Mouse (Mus musculus) thymus, postnatal 4 days (tissue): ENCODE results near the gene Fbh1.

Experiments used
- DNase-seq: peaks from one replicate; pipeline ENCODE4 v3.0.0; 2021

Gene Fbh1

DNA sequence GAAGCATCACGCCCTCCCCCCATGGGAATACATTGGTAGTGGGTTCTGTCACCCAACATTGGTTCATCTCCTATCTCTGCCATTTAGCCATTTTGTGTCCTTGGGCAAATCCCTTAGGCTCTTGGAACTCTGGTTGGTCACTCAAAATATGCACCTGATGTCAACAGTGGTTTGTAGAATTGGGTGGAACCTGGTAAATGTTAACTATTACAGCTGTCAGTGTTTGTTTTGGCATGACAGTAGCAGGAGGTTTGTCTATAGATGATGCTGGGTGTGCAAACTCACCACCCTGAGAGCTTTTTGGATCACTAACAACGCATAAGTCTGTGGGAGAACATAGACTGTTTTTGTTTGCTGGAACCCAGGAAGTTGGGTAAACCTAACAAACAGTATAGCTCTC is 58.8 kb downstream of the Fbh1 start:
- no peak for DNase-seq

- DNase-seq = no peak
These were observed 62.8 kb downstream of the Fbh1 start for GRCm38 (mm10) chr2:11714535-11714934.

DNA sequence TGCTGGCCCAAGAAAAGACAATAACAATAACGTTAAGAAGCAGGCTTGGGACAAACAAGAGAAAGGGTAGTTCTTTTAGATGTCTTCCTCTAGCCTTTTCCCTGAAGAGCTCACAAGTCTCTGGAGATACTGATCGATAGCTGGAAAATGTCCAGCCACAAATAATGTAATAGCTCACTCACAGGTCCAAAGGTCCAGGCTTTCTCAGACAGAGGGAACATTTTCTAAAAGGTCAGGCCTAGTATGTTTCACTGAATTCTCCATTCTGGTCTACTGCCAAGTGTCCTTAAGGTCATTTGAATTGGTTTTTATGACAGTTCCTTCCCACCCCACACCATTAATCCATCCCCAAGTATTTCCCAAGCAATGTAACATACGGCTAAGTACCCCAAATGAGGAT is 64.4 kb downstream of the Fbh1 start:
- no peak for DNase-seq

- DNase-seq = no peak
These were observed 64.8 kb downstream of the Fbh1 start for GRCm38 (mm10) chr2:11712483-11712990.

DNA sequence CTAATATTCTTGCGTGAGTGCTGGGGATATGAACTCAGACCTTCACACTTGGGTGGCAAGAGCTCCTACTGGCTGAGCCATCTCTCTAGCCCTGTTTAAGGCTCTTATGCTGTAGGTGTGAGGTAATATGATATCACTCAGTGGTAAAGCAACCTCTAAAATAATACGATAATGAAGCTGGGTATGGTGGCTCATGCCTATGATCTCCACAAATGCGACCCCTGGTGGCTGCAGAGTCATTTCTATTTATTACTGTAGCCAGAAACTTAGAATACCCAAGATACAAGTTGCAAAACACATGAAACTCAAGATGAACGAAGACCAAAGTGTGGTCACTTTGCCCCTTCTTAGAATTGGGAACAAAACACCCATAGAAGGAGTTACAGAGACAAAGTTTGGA is 67.3 kb downstream of the Fbh1 start:
- DNase-seq = peak; percentile 80

- DNase-seq = no peak
These were observed 68.8 kb downstream of the Fbh1 start for GRCm38 (mm10) chr2:11708538-11708937.

GRCm38 (mm10) chr2:11706746-11707065 is 70.7 kb downstream of the Fbh1 start:
- DNase-seq = no peak

GRCm38 (mm10) chr2:11706030-11706745 is 71.2 kb downstream of the Fbh1 start:
- DNase-seq = peak; percentile 46

GRCm38 (mm10) chr2:11705201-11706025 is 72.0 kb downstream of the Fbh1 start, which contains the start of gene Il15ra:
TSS of gene Il15ra (plus strand) at chr2:11705290.
- peak; percentile 70 for DNase-seq

GRCm38 (mm10) chr2:11699905-11700304 is 77.5 kb downstream of the Fbh1 start:
- no peak for DNase-seq

DNA sequence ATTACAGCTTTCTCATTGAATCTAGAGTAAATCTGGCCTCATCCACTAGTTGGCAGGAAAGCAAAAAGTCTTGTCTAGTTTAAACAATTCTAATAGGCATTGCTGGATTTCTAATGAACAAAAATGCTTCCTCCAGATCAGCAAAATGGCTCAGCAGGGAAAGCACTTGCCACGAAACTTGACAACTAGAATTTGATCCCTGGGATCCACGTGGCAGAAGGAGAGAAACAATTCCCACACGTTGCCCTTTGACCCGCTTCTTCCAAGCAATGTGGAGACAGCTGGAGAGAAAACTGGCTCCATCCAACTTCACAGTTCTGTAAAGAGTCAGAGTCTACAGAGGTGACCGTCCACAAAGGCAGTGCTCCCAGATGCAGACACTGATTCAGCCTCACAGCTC is 78.4 kb downstream of the Fbh1 start:
- no peak for DNase-seq

GRCm38 (mm10) chr2:11695867-11696266 is 81.5 kb downstream of the Fbh1 start:
- no peak for DNase-seq

DNA sequence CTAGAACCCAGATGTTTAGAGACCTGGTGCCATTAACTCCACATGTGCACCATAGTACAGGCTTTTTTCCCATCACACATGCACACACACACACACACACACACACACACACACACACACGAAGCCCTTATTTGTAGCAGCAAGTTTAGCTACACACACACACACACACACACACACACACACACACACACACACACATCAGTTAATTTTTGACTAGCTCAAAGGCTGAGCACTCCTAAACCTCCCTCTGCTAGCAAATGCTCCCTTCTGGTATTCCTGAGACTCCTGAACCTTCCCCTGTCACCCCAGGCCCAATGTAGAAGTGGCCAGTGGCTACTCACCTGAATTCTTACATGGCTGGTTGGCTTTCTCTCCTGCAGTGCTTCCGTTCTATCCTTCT is 83.3 kb downstream of the Fbh1 start:
- DNase-seq = no peak

- no peak for DNase-seq
These were observed 84.0 kb downstream of the Fbh1 start for GRCm38 (mm10) chr2:11693352-11693751.
